Mouse (Mus musculus) embryonic facial prominence, embryonic 14.5 days (tissue): ENCODE data around the gene B3galnt2. TPM values are rescaled to one million over a fixed set of nuclear protein-coding genes. Genes with fewer than 3 reads are reported as not detected.

ENCODE experiments used
- ATAC-seq: fragments of 200-750 bp; cut with Nextera tagmentation; 2 replicates; pipeline ENCODE4 v1.8.0; 2017; ENCODE audit warnings: low read depth, moderate number of reproducible peaks, moderate TSS enrichment
- DNase-seq: peaks from one replicate; pipeline ENCODE4 v3.0.0-alpha.2; 2015; ENCODE audit warnings: low spot score
- H3K27ac ChIP-seq: fragments of 300-500 bp; sonication (generic); replicated peaks from 2 replicates; pipeline ENCODE4 v1.5.1; 2014; ENCODE audit warnings: low read depth, mild to moderate bottlenecking, low read length, moderate library complexity
- H3K27me3 ChIP-seq: fragments of 300-500 bp; sonication (generic); replicated peaks from 2 replicates; pipeline ENCODE4 v1.6.1; 2014; ENCODE audit warnings: low read length; ENCODE audit not compliant: control insufficient read depth, insufficient read depth
- H3K36me3 ChIP-seq: fragments of 300-500 bp; sonication (generic); 2 replicates; pipeline ENCODE4 v1.6.1; 2014; ENCODE audit warnings: low read length, mixed read lengths; ENCODE audit not compliant: control insufficient read depth, insufficient read depth
- H3K4me1 ChIP-seq: fragments of 300-500 bp; sonication (generic); 2 replicates; pipeline ENCODE4 v1.6.1; 2014; ENCODE audit warnings: antibody characterized with exemption, low read length; ENCODE audit not compliant: control insufficient read depth, insufficient read depth
- H3K4me2 ChIP-seq: fragments of 300-500 bp; sonication (generic); 2 replicates; pipeline ENCODE4 v1.6.1; 2014; ENCODE audit warnings: low read depth, mild to moderate bottlenecking, low read length, moderate library complexity, mixed read lengths
- H3K4me3 ChIP-seq: fragments of 300-500 bp; sonication (generic); 2 replicates; pipeline ENCODE4 v1.5.1; 2014; ENCODE audit warnings: low read depth, mild to moderate bottlenecking, low read length
- H3K9ac ChIP-seq: fragments of 300-500 bp; sonication (generic); 2 replicates; pipeline ENCODE4 v1.6.1; 2014; ENCODE audit warnings: low read depth, mild to moderate bottlenecking, low read length, moderate library complexity, mixed read lengths
- H3K9me3 ChIP-seq: fragments of 300-500 bp; sonication (generic); 2 replicates; pipeline ENCODE4 v1.6.1; 2016; ENCODE audit warnings: low read length; ENCODE audit not compliant: control insufficient read depth
- WGBS: fragments of 180-500 bp; shearing (Covaris S2); extraction: QIAGEN DNeasy Blood & Tissue Kit; methylation state at CpG from one replicate; pipeline ENCODE4 v1.1.7; 2014; 5-methylcytosine and 5-hydroxymethylcytosine counted together
- polyA plus RNA-seq: library from polyadenylated mRNA; unstranded; fragments of >200 nt; fragmentation: Nextera tagmentation; extraction: Ambion mirVana; gene quantifications from 2 replicates; pipeline ENCODE4 v1.2.1, GENCODE M21; 2014

B3galnt2 gene
- polyA plus RNA-seq, 1 experiment from 2014 or later = 29.6 TPM

DNA sequence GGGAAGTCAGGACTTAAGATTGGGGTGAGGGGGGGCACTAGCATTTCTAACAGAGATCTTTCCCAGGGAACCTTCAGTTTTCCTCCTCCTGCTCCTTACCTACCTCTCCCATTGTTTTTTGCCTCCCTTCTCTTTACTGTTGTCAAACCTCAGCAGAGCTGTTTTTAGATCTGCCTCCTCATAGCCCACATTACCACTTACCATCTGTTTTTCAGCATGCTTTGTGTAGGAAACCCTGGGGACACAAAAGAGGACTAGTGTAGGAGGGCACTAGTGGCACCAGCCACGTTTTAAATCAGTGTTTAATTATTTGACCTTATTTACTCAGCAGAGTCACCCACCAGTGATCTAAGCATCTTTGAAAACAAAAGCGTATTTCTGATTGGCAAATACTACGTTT lies 38.8 kb downstream of the B3galnt2 start:
- H3K4me3 ChIP-seq = no peak overlapping the region
- no peak overlapping the region for H3K9ac ChIP-seq
- H3K4me1 ChIP-seq = no peaks in the 10 kb centered on the region
- H3K27me3 ChIP-seq = no peaks in the 10 kb centered on the region
- H3K36me3 ChIP-seq = peaks cover 70% of the 10 kb centered on the region
- ATAC-seq = no peak
- no peak overlapping the region for H3K4me2 ChIP-seq
- WGBS = 82% methylated on average over 3 of the region's 3 CpGs
- DNase-seq = no peak
- no peak overlapping the region for H3K27ac ChIP-seq
- no peaks in the 10 kb centered on the region for H3K9me3 ChIP-seq

GRCm38 (mm10) chr13:13995046-13995445 lies 40.8 kb downstream of the B3galnt2 start:
- H3K4me1 ChIP-seq = no peaks in the 10 kb centered on the region
- DNase-seq (no peak), ATAC-seq (no peak)
- H3K27me3 ChIP-seq = no peaks in the 10 kb centered on the region
- H3K9ac ChIP-seq = no peak overlapping the region
- H3K4me3 ChIP-seq = no peak overlapping the region
- no peak overlapping the region for H3K27ac ChIP-seq
- H3K36me3 ChIP-seq = peaks cover 88% of the 10 kb centered on the region
- H3K4me2 ChIP-seq = no peak overlapping the region
- 89% methylated on average over 5 of the region's 5 CpGs for WGBS
- H3K9me3 ChIP-seq = no peaks in the 10 kb centered on the region

DNA sequence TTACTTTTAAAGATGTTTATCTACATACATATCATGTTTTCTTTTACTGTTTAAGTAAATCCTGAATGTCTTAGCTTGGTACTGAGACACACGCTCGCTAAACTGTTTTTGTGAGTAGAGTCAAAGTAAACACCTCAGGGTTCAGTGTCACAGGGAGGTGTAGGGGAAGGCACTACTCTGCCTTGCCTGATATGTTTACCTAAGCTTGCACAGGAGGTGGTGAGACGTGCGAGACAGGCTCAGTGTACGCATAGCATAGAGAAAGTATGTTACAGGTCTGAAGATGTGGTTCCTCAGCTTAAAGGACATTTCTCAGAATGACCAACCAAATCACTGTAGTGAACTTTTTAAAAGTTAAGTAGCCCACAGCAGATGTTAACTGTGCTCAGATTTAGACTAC lies 43.2 kb downstream of the B3galnt2 start:
- no peak for DNase-seq
- H3K4me1 ChIP-seq = no peaks in the 10 kb centered on the region
- H3K27me3 ChIP-seq = no peaks in the 10 kb centered on the region
- no peak overlapping the region for H3K9ac ChIP-seq
- ATAC-seq = no peak
- no peak overlapping the region for H3K27ac ChIP-seq
- no peak overlapping the region for H3K4me2 ChIP-seq
- no peaks in the 10 kb centered on the region for H3K9me3 ChIP-seq
- peaks cover 91% of the 10 kb centered on the region for H3K36me3 ChIP-seq
- 88% methylated on average over 5 of the region's 5 CpGs for WGBS
- H3K4me3 ChIP-seq = no peak overlapping the region

GRCm38 (mm10) chr13:14002706-14003105 lies 48.4 kb downstream of the B3galnt2 start:
- no peak overlapping the region for H3K27ac ChIP-seq
- H3K4me2 ChIP-seq = no peak overlapping the region
- no peak overlapping the region for H3K4me3 ChIP-seq
- H3K4me1 ChIP-seq = no peaks in the 10 kb centered on the region
- WGBS = 67% methylated on average over 2 of the region's 2 CpGs
- ATAC-seq = no peak
- peaks cover 82% of the 10 kb centered on the region for H3K36me3 ChIP-seq
- no peak overlapping the region for H3K9ac ChIP-seq
- H3K27me3 ChIP-seq = no peaks in the 10 kb centered on the region
- H3K9me3 ChIP-seq = no peaks in the 10 kb centered on the region
- DNase-seq = no peak

- H3K9me3 ChIP-seq = no peaks in the 10 kb centered on the region
- no peaks in the 10 kb centered on the region for H3K27me3 ChIP-seq
- ATAC-seq = no peak
- WGBS = 79% methylated on average over 4 of the region's 4 CpGs
- H3K36me3 ChIP-seq = peaks cover 76% of the 10 kb centered on the region
- H3K4me1 ChIP-seq = no peaks in the 10 kb centered on the region
- H3K27ac ChIP-seq = no peak overlapping the region
- H3K4me2 ChIP-seq = no peak overlapping the region
- no peak overlapping the region for H3K4me3 ChIP-seq
- DNase-seq = no peak
- H3K9ac ChIP-seq = no peak overlapping the region
Measured at GRCm38 (mm10) chr13:14004086-14004485, 49.8 kb downstream of the B3galnt2 start.

GRCm38 (mm10) chr13:14004999-14005398 lies 50.7 kb downstream of the B3galnt2 start:
- ATAC-seq (no peak), DNase-seq (no peak)
- H3K36me3 ChIP-seq = peaks cover 71% of the 10 kb centered on the region
- no peaks in the 10 kb centered on the region for H3K9me3 ChIP-seq
- no peak overlapping the region for H3K4me2 ChIP-seq
- H3K27me3 ChIP-seq = no peaks in the 10 kb centered on the region
- no peak overlapping the region for H3K4me3 ChIP-seq
- no peak overlapping the region for H3K9ac ChIP-seq
- WGBS = 96% methylated on average over 5 of the region's 5 CpGs
- no peaks in the 10 kb centered on the region for H3K4me1 ChIP-seq
- no peak overlapping the region for H3K27ac ChIP-seq

- Histone ChIP-seq H3K4me1 (no peaks in the 10 kb centered on the region), H3K9me3 (no peaks in the 10 kb centered on the region), H3K36me3 (peaks cover 62% of the 10 kb centered on the region), H3K27ac (no peak overlapping the region), H3K4me2 (no peak overlapping the region), H3K9ac (no peak overlapping the region), H3K4me3 (no peak overlapping the region), H3K27me3 (no peaks in the 10 kb centered on the region)
- DNase-seq (no peak), ATAC-seq (no peak)
- WGBS = 58% methylated on average over 2 of the region's 2 CpGs
Measured at GRCm38 (mm10) chr13:14006056-14006455, 51.8 kb downstream of the B3galnt2 start.

DNA sequence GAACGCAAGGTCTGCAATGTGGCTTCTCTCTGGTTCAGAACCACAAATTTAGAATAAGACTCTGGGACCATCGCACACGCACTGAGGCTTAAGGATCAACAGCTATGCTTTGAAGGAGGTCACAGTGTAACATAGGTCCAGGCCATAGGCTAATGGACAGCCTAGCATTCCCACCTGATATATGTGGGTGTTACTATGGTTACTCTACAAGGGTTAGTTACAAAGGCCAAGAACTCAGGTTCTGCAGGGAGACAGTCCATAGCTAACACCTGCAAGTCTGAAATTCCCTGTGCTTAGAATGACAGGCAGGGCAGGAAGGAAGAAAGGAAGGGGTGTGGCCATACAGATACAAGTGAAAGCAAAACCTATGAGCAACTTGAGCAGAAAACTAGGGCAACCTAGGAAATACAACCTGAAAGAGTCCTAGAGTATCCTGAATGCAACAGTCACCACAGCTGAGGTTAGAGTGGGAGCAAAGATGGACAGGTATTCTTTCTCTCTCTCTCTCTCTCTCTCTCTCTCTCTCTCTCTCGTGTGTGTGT lies 57.3 kb downstream of the B3galnt2 start:
- no peak overlapping the region for H3K4me3 ChIP-seq
- WGBS = 94% methylated on average over 4 of the region's 4 CpGs
- H3K4me2 ChIP-seq = no peak overlapping the region
- peaks cover 48% of the 10 kb centered on the region for H3K36me3 ChIP-seq
- no peak overlapping the region for H3K27ac ChIP-seq
- ATAC-seq = no peak
- H3K4me1 ChIP-seq = no peaks in the 10 kb centered on the region
- no peaks in the 10 kb centered on the region for H3K9me3 ChIP-seq
- no peak for DNase-seq
- H3K9ac ChIP-seq = no peak overlapping the region
- H3K27me3 ChIP-seq = no peaks in the 10 kb centered on the region

DNA sequence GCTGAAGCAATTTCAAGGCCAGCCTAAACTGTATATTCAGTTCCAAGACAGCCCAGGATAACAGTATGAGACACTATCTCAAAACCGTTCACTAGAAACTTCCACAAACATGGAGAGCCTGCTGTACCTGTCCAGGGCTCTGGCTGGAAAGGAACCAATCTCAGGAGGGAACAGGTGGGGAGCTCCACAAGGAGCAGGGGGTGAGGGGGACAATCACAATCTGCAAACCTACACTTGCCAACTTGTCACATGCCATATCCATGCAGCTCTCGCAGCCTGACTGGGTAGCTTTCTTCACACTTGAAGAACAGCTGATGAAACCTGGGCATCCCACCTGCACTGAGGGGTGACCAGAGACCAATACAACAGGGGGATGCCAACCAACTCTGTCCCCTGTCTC lies 59.7 kb downstream of the B3galnt2 start:
- WGBS = 93% methylated on average over 2 of the region's 2 CpGs
- no peaks in the 10 kb centered on the region for H3K27me3 ChIP-seq

More for the DNA sequence above, 59.7 kb downstream of the B3galnt2 start:
- DNase-seq (no peak), ATAC-seq (no peak)
- H3K4me3 ChIP-seq = no peak overlapping the region
- no peaks in the 10 kb centered on the region for H3K9me3 ChIP-seq
- H3K4me2 ChIP-seq = no peak overlapping the region
- no peak overlapping the region for H3K9ac ChIP-seq
- peaks cover 52% of the 10 kb centered on the region for H3K36me3 ChIP-seq
- no peak overlapping the region for H3K27ac ChIP-seq
- no peaks in the 10 kb centered on the region for H3K4me1 ChIP-seq
